Mouse (Mus musculus): ENCODE results near the gene Tbc1d15.

The Tbc1d15 gene

GRCm38 (mm10) chr10:115160289-115160688 is 91.0 kb downstream of the Tbc1d15 start:
- no peak for DNase-seq (ENCODE audit: low spot score in 2 of 2)
